Mouse (Mus musculus): ENCODE data around the gene Gm44973. TPM values are rescaled to one million over a fixed set of nuclear protein-coding genes. Genes with fewer than 3 reads are reported as not detected.
"Not testable (repeated sequence)": the region's sequence is repeated elsewhere in the genome, so short reads cannot be mapped to it uniquely, and the experiment has no call there.

Gm44973 gene
- polyA plus RNA-seq, 1 experiment from 2014 or later, result 0.18 TPM

GRCm38 (mm10) chr7:5061774-5062359 is 46.6 kb downstream of the Gm44973 start, which contains the start of gene U2af2:
Gene U2af2, plus strand, starts transcription at chr7:5062143.
- ATAC-seq, result peak; percentile 76
- Histone ChIP-seq H3K4me2 (ENCODE audit: low read length) (peak within 1 kb of the TSS; percentile 96), H3K27ac (ENCODE audit: low read depth, low read length) (peak within 1 kb of the TSS; percentile 99), H3K4me1 (ENCODE audit: control insufficient read depth, insufficient read depth, low read depth, low read length) (peaks cover 39% of the 10 kb centered on the region), H3K9me3 (ENCODE audit: control insufficient read depth, low read length) (no peaks in the 10 kb centered on the region), H3K27me3 (replicated peaks; ENCODE audit: control insufficient read depth, insufficient read depth, low read length) (no peaks in the 10 kb centered on the region), H3K9ac (ENCODE audit: low read depth, low read length) (peak within 1 kb of the TSS; percentile 83), H3K4me3 (ENCODE audit: low read length) (peak within 1 kb of the TSS; percentile 74), H3K36me3 (ENCODE audit: control insufficient read depth, insufficient read depth, low read length) (no peaks in the 10 kb centered on the region)
- under 1% methylated on average over 50 of the region's 65 CpGs for WGBS

- peak; percentile 45 for ATAC-seq
- WGBS, result under 1% methylated on average over 51 of the region's 51 CpGs
- no peaks in the 10 kb centered on the region for H3K27me3 ChIP-seq (replicated peaks; ENCODE audit: control insufficient read depth, insufficient read depth, low read length)
- peaks cover 3% of the 10 kb centered on the region for H3K36me3 ChIP-seq (ENCODE audit: control insufficient read depth, insufficient read depth, low read length)
- peak overlapping the region; percentile 74 for H3K4me3 ChIP-seq (ENCODE audit: low read length)
- H3K4me1 ChIP-seq (ENCODE audit: control insufficient read depth, insufficient read depth, low read depth, low read length), result peaks cover 38% of the 10 kb centered on the region
- H3K9ac ChIP-seq (ENCODE audit: low read depth, low read length), result peak overlapping the region; percentile 77
- peak overlapping the region; percentile 96 for H3K4me2 ChIP-seq (ENCODE audit: low read length)
- H3K27ac ChIP-seq (ENCODE audit: low read depth, low read length), result peak overlapping the region; percentile 99
- no peaks in the 10 kb centered on the region for H3K9me3 ChIP-seq (ENCODE audit: control insufficient read depth, low read length)
Measured at GRCm38 (mm10) chr7:5062360-5063001, 47.2 kb downstream of the Gm44973 start.

- no peak for ATAC-seq
- Histone ChIP-seq H3K4me3 (ENCODE audit: low read length) (no peak overlapping the region), H3K9me3 (ENCODE audit: control insufficient read depth, low read length) (no peaks in the 10 kb centered on the region), H3K9ac (ENCODE audit: low read depth, low read length) (no peak overlapping the region), H3K27me3 (replicated peaks; ENCODE audit: control insufficient read depth, insufficient read depth, low read length) (no peaks in the 10 kb centered on the region), H3K4me2 (ENCODE audit: low read length) (no peak overlapping the region), H3K4me1 (ENCODE audit: control insufficient read depth, insufficient read depth, low read depth, low read length) (peaks cover 24% of the 10 kb centered on the region), H3K27ac (ENCODE audit: low read depth, low read length) (no peak overlapping the region), H3K36me3 (ENCODE audit: control insufficient read depth, insufficient read depth, low read length) (peaks cover 18% of the 10 kb centered on the region)
- 95% methylated on average over 6 of the region's 6 CpGs for WGBS
Measured at GRCm38 (mm10) chr7:5064886-5065285, 49.6 kb downstream of the Gm44973 start.

- 96% methylated on average over 1 of the region's 1 CpGs for WGBS
- H3K36me3 ChIP-seq (ENCODE audit: control insufficient read depth, insufficient read depth, low read length), result peaks cover 53% of the 10 kb centered on the region
- no peaks in the 10 kb centered on the region for H3K4me1 ChIP-seq (ENCODE audit: control insufficient read depth, insufficient read depth, low read depth, low read length)
Measured at GRCm38 (mm10) chr7:5073586-5073985, 58.3 kb downstream of the Gm44973 start.

GRCm38 (mm10) chr7:5074984-5075383 is 59.7 kb downstream of the Gm44973 start:
- H3K9ac ChIP-seq (ENCODE audit: low read depth, low read length), result no peak overlapping the region
- H3K4me2 ChIP-seq (ENCODE audit: low read length), result no peak overlapping the region
- no peaks in the 10 kb centered on the region for H3K27me3 ChIP-seq (replicated peaks; ENCODE audit: control insufficient read depth, insufficient read depth, low read length)
- 92% methylated on average over 5 of the region's 5 CpGs for WGBS
- H3K4me1 ChIP-seq (ENCODE audit: control insufficient read depth, insufficient read depth, low read depth, low read length), result no peaks in the 10 kb centered on the region
- no peak overlapping the region for H3K4me3 ChIP-seq (ENCODE audit: low read length)
- H3K27ac ChIP-seq (ENCODE audit: low read depth, low read length), result no peak overlapping the region
- no peak for ATAC-seq
- H3K36me3 ChIP-seq (ENCODE audit: control insufficient read depth, insufficient read depth, low read length), result peaks cover 44% of the 10 kb centered on the region
- no peaks in the 10 kb centered on the region for H3K9me3 ChIP-seq (ENCODE audit: control insufficient read depth, low read length)

More at GRCm38 (mm10) chr7:5073586-5073985, 58.3 kb downstream of the Gm44973 start:
- no peak overlapping the region for H3K4me3 ChIP-seq (ENCODE audit: low read length)
- H3K9ac ChIP-seq (ENCODE audit: low read depth, low read length), result no peak overlapping the region
- no peak overlapping the region for H3K27ac ChIP-seq (ENCODE audit: low read depth, low read length)
- H3K4me2 ChIP-seq (ENCODE audit: low read length), result no peak overlapping the region
- ATAC-seq, result no peak
- no peaks in the 10 kb centered on the region for H3K27me3 ChIP-seq (replicated peaks; ENCODE audit: control insufficient read depth, insufficient read depth, low read length)
- no peaks in the 10 kb centered on the region for H3K9me3 ChIP-seq (ENCODE audit: control insufficient read depth, low read length)

- Histone ChIP-seq H3K4me2 (ENCODE audit: low read length) (no peak overlapping the region), H3K4me1 (ENCODE audit: control insufficient read depth, insufficient read depth, low read depth, low read length) (peaks cover 12% of the 10 kb centered on the region), H3K4me3 (ENCODE audit: low read length) (no peak overlapping the region), H3K9me3 (ENCODE audit: control insufficient read depth, low read length) (no peaks in the 10 kb centered on the region), H3K9ac (ENCODE audit: low read depth, low read length) (no peak overlapping the region), H3K27ac (ENCODE audit: low read depth, low read length) (no peak overlapping the region), H3K27me3 (replicated peaks; ENCODE audit: control insufficient read depth, insufficient read depth, low read length) (no peaks in the 10 kb centered on the region), H3K36me3 (ENCODE audit: control insufficient read depth, insufficient read depth, low read length) (peaks cover 35% of the 10 kb centered on the region)
- ATAC-seq, result no peak
- 96% methylated on average over 2 of the region's 2 CpGs for WGBS
Measured at GRCm38 (mm10) chr7:5076931-5077330, 61.6 kb downstream of the Gm44973 start.

- Histone ChIP-seq H3K4me3 (ENCODE audit: low read length) (peak overlapping the region; percentile 99), H3K27ac (ENCODE audit: low read depth, low read length) (peak overlapping the region; percentile 73; the same call in 1 of the 2 replicates), H3K4me1 (ENCODE audit: control insufficient read depth, insufficient read depth, low read depth, low read length) (peaks cover 15% of the 10 kb centered on the region), H3K9ac (ENCODE audit: low read depth, low read length) (peak overlapping the region; percentile 42; the same call in 1 of the 2 replicates), H3K4me2 (ENCODE audit: low read length) (peak overlapping the region; percentile 58), H3K36me3 (ENCODE audit: control insufficient read depth, insufficient read depth, low read length) (peaks cover 27% of the 10 kb centered on the region)
- H3K27me3 ChIP-seq (replicated peaks; ENCODE audit: control insufficient read depth, insufficient read depth, low read length); H3K9me3 ChIP-seq (ENCODE audit: control insufficient read depth, low read length): not testable (repeated sequence)
- WGBS, result 46% methylated on average over 9 of the region's 13 CpGs
- peak; percentile 19 for ATAC-seq
Measured at GRCm38 (mm10) chr7:5079365-5080009, 64.2 kb downstream of the Gm44973 start.

- peaks cover 15% of the 10 kb centered on the region for H3K4me1 ChIP-seq (ENCODE audit: control insufficient read depth, insufficient read depth, low read depth, low read length)
- H3K9me3 ChIP-seq (ENCODE audit: control insufficient read depth, low read length), result no peaks in the 10 kb centered on the region
- WGBS, result under 1% methylated on average over 78 of the region's 81 CpGs
- peak within 1 kb of the TSS; percentile 93 for H3K27ac ChIP-seq (ENCODE audit: low read depth, low read length)
- H3K27me3 ChIP-seq (replicated peaks; ENCODE audit: control insufficient read depth, insufficient read depth, low read length), result no peaks in the 10 kb centered on the region
- peak within 1 kb of the TSS; percentile 99 for H3K9ac ChIP-seq (ENCODE audit: low read depth, low read length)
- ATAC-seq, result peak; percentile 98
- H3K4me2 ChIP-seq (ENCODE audit: low read length), result peak within 1 kb of the TSS; percentile 58
- H3K36me3 ChIP-seq (ENCODE audit: control insufficient read depth, insufficient read depth, low read length), result peaks cover 29% of the 10 kb centered on the region
- peak within 1 kb of the TSS; percentile 99 for H3K4me3 ChIP-seq (ENCODE audit: low read length)
Measured at GRCm38 (mm10) chr7:5080010-5080751, 64.9 kb downstream of the Gm44973 start, which contains the start of gene Epn1. Gene Epn1, plus strand, starts transcription at chr7:5080235.

Measured in hindbrain, embryonic 16.5 days (tissue).